Mouse (Mus musculus) gastrocnemius, adult 8-10 months (tissue): ENCODE results near the gene Tmem117. TPM values are rescaled to one million over a fixed set of nuclear protein-coding genes. Genes with fewer than 3 reads are reported as not detected.

Experiments
- DNase-seq, 2 experiments: peaks; one replicate each; pipeline ENCODE4 v3.0.0; 2022; ENCODE audit warnings: low spot score in 2 of 2
- total RNA-seq, 4 experiments: library from RNA; stranded (reverse); gene quantifications; 2 replicates each; pipeline ENCODE4 v1.2.4; 2022

Tmem117 gene
- total RNA-seq, 4 experiments from 2014 or later: 16.1 to 18.1 (median 16.5) TPM

- DNase-seq: no peak
Measured at GRCm38 (mm10) chr15:95022251-95022650, 393.2 kb downstream of the Tmem117 start.

DNA sequence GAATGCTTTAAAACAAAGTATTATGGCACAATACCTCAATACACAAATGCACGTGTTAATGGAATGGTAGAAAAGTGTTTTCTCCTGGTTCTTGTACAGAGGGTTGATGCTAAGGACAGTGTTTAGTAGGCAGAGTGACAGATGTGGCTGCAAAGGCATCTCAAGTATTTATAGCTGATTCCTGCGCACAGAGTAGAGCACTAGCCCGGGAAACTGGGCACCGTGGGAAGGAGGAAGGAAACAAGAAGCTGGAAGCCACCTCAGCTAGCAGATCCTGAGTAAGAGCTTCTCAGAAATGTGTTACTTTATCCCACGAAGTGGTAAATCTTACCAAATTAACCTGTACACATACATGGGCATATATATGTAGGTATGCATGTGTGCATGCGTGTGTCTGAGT lies 395.4 kb downstream of the Tmem117 start:
- no peak for DNase-seq

GRCm38 (mm10) chr15:95028862-95029486 lies 399.9 kb downstream of the Tmem117 start:
- no peak for DNase-seq

- no peak for DNase-seq
Measured at GRCm38 (mm10) chr15:95029487-95029875, 400.4 kb downstream of the Tmem117 start.

DNA sequence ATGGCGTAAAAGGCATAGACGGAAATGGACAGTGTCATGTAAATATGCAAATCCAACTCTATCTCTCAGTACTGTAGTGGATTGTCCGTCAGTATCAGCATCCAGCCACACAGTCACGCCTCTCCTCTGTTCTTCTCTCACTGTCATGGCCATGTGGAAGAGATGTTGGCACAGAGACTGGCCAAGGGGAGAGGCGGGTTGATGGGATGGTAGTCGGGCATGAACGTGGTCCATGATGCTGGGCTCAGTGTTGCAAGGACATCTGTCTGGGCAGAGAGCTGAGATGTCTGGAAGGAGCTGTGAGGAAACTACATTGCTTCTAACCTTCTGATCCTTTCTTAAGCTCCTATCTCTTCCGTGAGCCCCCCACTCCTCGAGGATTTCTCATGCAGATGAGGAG lies 413.4 kb downstream of the Tmem117 start:
- no peak for DNase-seq

DNA sequence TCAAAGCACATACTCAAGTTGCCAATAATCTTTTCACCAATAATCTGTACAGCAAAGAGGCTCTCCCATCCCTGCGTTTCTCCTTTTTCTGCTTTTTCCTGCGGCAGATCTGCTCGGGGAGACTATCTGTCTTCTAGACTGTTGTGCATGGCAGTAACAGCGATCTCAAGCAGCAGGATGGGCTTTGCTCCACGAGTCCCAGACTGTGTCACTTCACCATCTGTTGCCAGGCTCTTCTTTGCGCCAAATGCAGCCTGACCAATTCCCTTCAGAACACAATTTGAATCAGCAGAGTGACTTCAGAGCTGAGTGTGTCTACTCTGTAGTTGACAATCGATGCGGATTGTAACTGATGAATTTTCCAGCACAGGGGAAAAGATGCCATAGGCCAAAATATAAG lies 415.0 kb downstream of the Tmem117 start:
- no peak for DNase-seq

GRCm38 (mm10) chr15:95047486-95047885 lies 418.5 kb downstream of the Tmem117 start:
- DNase-seq: no peak

DNA sequence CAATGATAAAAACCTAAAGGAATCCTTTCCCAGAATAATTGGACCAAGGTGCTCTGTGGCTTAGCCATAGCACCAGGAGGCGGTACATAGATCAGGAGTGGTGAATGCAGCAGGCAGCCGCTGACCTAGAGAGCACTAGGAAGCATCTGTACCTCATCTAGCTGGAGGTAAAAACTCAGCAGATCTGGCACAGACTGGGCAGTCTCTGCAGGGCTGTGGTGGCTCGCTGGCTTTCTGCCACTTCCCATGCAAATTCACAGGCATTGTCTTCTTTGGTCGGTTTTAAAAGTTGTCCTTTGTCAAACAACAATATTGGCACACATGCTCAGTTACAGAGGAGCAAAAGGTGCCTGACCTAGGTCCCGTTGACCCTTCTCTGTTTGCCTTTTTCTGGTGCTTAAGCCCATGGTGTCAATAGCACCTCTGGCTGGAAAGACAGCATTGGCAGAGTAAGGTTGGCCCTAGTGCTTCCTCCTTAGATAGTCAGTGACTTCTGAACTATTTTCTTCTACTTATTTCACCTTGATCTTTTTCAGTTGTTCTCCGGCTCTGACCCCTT lies 420.2 kb downstream of the Tmem117 start:
- no peak for DNase-seq

GRCm38 (mm10) chr15:95055081-95055650 lies 426.1 kb downstream of the Tmem117 start:
- DNase-seq: no peak

- DNase-seq: no peak
Measured at GRCm38 (mm10) chr15:95068023-95068422, 439.0 kb downstream of the Tmem117 start.

- no peak for DNase-seq
Measured at GRCm38 (mm10) chr15:95068799-95069198, 439.8 kb downstream of the Tmem117 start.

GRCm38 (mm10) chr15:95070881-95071280 lies 441.8 kb downstream of the Tmem117 start:
- DNase-seq: no peak

GRCm38 (mm10) chr15:95075356-95075755 lies 446.3 kb downstream of the Tmem117 start:
- DNase-seq: no peak

DNA sequence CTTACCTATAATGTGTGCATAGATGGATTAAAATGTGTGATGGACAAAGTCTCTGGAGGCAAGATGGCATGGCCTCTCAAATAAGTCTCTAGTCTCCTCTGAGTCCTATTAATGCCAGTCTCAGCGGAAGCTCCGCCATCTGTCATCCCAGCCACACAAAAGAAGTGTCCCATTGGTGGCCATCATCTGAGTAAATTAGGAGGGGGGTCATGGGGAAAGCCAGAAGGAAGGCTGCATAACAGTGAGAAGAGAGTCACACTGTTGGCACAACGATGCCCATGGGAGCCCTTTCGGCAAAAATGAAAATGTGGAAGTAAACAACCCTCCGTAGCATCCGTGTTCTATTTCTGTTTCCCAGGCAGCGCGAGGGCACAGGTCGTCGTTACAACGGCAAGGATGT lies 452.6 kb downstream of the Tmem117 start:
- no peak for DNase-seq

DNA sequence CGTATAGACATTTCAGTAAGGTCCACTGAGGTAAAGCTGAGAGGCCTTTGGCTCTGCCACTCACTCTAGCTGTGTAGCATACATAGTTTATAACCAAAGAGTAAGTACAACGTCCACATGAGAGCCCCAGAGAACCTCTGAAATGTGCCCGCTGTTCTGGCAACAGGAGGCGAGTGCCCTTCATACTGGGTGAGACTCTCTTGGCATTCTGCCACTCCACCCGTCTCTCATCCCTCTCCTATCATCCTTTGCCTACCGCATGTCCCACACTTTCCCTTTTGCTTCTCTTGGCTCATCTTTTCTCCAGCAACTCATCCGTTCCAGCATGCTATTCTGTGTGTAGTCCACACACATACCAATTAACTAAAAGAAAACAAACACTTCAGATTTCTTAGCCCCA lies 456.9 kb downstream of the Tmem117 start:
- no peak for DNase-seq

- no peak for DNase-seq
Measured at GRCm38 (mm10) chr15:95100133-95100532, 471.1 kb downstream of the Tmem117 start.

DNA sequence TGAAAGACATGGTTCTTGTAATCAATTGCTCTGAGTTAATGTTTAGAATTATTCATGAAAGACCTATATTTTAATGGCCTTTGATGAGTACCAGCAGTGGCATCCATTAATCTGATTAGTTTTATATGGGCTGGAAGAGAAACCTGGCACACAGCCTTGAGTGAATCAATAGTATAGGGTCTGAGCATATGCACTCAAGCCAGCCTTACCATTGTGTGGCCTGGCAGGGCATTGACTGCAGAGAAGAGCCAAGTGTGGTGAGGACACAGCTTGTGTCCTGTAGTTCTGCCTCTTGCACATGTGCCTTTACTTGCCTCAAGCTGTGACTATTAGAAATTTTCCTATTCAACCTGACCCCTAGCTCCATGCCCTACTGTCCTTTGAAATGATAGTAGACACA lies 472.5 kb downstream of the Tmem117 start:
- no peak for DNase-seq

GRCm38 (mm10) chr15:95107246-95107809 lies 478.3 kb downstream of the Tmem117 start:
- no peak for DNase-seq

DNA sequence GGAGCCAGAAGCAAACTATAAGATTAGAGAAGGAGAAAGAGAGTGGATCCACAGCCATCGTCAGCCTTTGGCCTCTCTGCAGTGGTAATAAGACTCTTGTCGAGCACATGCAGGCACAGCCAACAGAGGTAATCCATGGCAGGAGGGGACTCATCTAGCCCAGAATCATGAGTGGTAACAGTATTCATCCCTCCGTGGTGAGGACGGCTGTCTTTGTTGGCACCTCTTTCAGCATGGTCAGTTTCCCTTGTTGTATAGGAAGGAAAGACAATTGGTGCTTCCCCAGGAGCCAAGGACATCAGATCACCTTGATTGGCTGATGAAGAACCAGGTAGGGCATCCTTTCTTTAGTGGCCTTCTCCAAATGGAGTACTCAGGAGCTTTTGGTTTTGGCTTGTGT lies 479.6 kb downstream of the Tmem117 start:
- no peak for DNase-seq

DNA sequence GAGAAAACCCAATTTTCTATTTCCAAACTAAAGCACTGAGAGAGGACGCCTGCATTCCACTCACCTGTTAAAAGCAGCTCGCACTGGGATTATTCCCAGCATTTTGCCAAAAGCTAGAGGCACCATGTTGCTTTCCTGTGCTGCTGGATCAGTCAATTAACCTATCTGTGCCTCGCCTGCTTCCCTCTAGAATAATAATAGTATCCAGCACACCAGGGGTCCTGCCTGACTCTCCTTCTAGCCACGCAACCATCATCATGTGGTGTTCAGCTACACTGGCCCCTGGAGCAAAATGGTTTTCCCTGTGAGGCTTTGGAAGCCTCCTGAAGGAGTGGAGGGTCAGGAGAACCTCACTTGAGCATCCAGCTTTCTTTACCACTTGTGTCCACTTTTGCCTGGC lies 502.4 kb downstream of the Tmem117 start:
- DNase-seq: no peak

GRCm38 (mm10) chr15:95135926-95136609 lies 507.0 kb downstream of the Tmem117 start:
- no peak for DNase-seq
